Mouse (Mus musculus) limb, embryonic 14.5 days (tissue): ENCODE measurements around the gene Lypd4. TPM values are rescaled to one million over a fixed set of nuclear protein-coding genes. Genes with fewer than 3 reads are reported as not detected.

ENCODE experiments used
- ATAC-seq: fragments of 200-750 bp; cut with Nextera tagmentation; 2 replicates; pipeline ENCODE4 v1.8.0; 2017; ENCODE audit warnings: low read depth, moderate number of reproducible peaks, moderate TSS enrichment; ENCODE audit not compliant: low FRiP score
- DNase-seq: peaks from one replicate; pipeline ENCODE4 v3.0.0-alpha.2; 2015; ENCODE audit warnings: low spot score
- H3K27ac ChIP-seq: fragments of 300-500 bp; sonication (generic); replicated peaks from 2 replicates; pipeline ENCODE4 v1.5.1; 2014; ENCODE audit warnings: low read depth, mild to moderate bottlenecking, low read length, moderate library complexity, mixed read lengths
- H3K27me3 ChIP-seq: fragments of 300-500 bp; sonication (generic); 2 replicates; pipeline ENCODE4 v1.6.1; 2014; ENCODE audit warnings: low read length, mixed read lengths; ENCODE audit not compliant: control insufficient read depth, insufficient read depth
- H3K36me3 ChIP-seq: fragments of 300-500 bp; sonication (generic); 2 replicates; pipeline ENCODE4 v1.6.1; 2014; ENCODE audit warnings: mild to moderate bottlenecking, low read length, moderate library complexity, mixed read lengths; ENCODE audit not compliant: control insufficient read depth, insufficient read depth
- H3K4me1 ChIP-seq: fragments of 300-500 bp; sonication (generic); 2 replicates; pipeline ENCODE4 v1.6.1; 2014; ENCODE audit warnings: antibody characterized with exemption, low read length, mixed read lengths; ENCODE audit not compliant: control insufficient read depth, insufficient read depth
- H3K4me2 ChIP-seq: fragments of 300-500 bp; sonication (generic); replicated peaks from 2 replicates; pipeline ENCODE4 v1.6.1; 2014; ENCODE audit warnings: low read depth, mild to moderate bottlenecking, low read length, moderate library complexity; ENCODE audit not compliant: severe bottlenecking
- H3K4me3 ChIP-seq: fragments of 300-500 bp; sonication (generic); replicated peaks from 2 replicates; pipeline ENCODE4 v1.5.1; 2014; ENCODE audit warnings: low read length
- H3K9ac ChIP-seq: fragments of 300-500 bp; sonication (generic); 2 replicates; pipeline ENCODE4 v1.6.1; 2014; ENCODE audit warnings: mild to moderate bottlenecking, low read depth, low read length, moderate library complexity; ENCODE audit not compliant: severe bottlenecking
- H3K9me3 ChIP-seq: fragments of 300-500 bp; sonication (generic); 2 replicates; pipeline ENCODE4 v1.6.1; 2016; ENCODE audit warnings: low read length; ENCODE audit not compliant: control insufficient read depth
- POLR2A ChIP-seq: fragments of 200-500 bp; IDR thresholded peaks from 2 replicates; pipeline ENCODE4 v1.8.0; 2012; ENCODE audit warnings: inconsistent platforms, mild to moderate bottlenecking, moderate library complexity, borderline replicate concordance; ENCODE audit not compliant: insufficient read depth, insufficient read length; ENCODE audit errors: extremely low read depth
- WGBS: fragments of 180-500 bp; shearing (Covaris S2); extraction: QIAGEN DNeasy Blood & Tissue Kit; methylation state at CpG from one replicate; pipeline ENCODE4 v1.1.7; 2014; 5-methylcytosine and 5-hydroxymethylcytosine counted together
- polyA plus RNA-seq, 2 experiments: library from polyadenylated mRNA; depleted of rRNA in 1 of 2; stranded (reverse) in 1 of 2; unstranded in 1 of 2; fragments of >200 nt; fragmentation: Nextera tagmentation in 1 of 2; extraction: Ambion mirVana in 1 of 2; gene quantifications; 2 replicates each; pipeline versions ENCODE4 v1.2.1 to v1.2.3; 2012 to 2014

The Lypd4 gene
- polyA plus RNA-seq, 2 experiments: not detected

DNA sequence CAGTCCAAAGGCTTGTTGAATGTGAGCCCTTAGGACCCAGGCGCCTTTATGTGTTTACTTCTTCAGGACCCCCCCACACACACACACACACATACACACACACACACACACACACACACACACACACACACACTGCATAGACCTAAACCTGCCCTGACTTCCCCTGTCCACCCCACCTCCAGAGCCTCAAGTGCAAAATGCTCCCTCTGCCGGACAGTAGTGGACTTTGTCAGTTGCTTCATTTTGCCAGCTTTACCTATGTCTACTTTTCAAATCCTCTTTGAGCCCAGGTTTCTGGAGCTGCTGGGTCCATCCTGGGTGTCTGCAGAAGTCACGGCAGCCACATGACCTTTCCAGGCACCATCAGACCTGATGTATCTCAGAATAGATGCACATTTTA, 35.2 kb upstream of the Lypd4 start:
- ATAC-seq (no peak), DNase-seq (peak; percentile 59)
- Histone ChIP-seq H3K9ac (peak overlapping the region; percentile 71), H3K27ac (peak overlapping the region; percentile 67; the same call in 1 of the 2 replicates), H3K4me1 (peaks cover 32% of the 10 kb centered on the region), H3K27me3 (no peaks in the 10 kb centered on the region), H3K36me3 (peaks cover 24% of the 10 kb centered on the region), H3K4me2 (peak overlapping the region; percentile 67), H3K9me3 (no peaks in the 10 kb centered on the region), H3K4me3 (peak overlapping the region; percentile 85)
- TF ChIP-seq POLR2A: no peak
- WGBS: 13% methylated on average over 3 of the region's 3 CpGs

DNA sequence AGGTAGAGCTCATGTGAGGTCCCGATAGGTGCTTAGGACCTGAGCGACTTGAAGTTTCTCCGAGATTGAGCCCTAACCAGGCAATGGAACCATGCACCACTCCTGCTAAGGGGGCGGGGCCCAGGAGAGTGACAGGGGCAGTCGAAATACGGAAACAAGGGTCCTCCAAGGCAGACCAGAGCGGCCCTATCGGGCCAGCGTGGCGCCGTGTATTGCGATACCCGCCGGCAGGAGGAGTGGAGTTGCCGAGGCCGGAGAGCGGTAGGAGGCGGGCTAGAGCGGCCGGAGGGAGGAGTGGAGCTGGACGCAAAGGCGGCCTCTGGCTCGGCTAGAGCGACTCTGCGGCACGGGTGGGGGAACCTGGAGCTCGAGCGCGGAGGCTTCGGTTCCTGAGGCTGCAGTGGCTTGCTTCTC, 34.3 kb upstream of the Lypd4 start:
- Histone ChIP-seq H3K4me2 (peak overlapping the region; percentile 67), H3K36me3 (peaks cover 16% of the 10 kb centered on the region), H3K4me3 (peak overlapping the region; percentile 85), H3K27me3 (no peaks in the 10 kb centered on the region), H3K9me3 (no peaks in the 10 kb centered on the region), H3K4me1 (peaks cover 32% of the 10 kb centered on the region), H3K9ac (peak overlapping the region; percentile 71), H3K27ac (peak overlapping the region; percentile 67; the same call in 1 of the 2 replicates)
- DNase-seq (peak; percentile 97), ATAC-seq (peak; percentile 95)
- TF ChIP-seq POLR2A: 0 out of 2 replicates have a peak, but pooled peaks have one; percentile 10
- WGBS: 0% methylated on average over 27 of the region's 30 CpGs

DNA sequence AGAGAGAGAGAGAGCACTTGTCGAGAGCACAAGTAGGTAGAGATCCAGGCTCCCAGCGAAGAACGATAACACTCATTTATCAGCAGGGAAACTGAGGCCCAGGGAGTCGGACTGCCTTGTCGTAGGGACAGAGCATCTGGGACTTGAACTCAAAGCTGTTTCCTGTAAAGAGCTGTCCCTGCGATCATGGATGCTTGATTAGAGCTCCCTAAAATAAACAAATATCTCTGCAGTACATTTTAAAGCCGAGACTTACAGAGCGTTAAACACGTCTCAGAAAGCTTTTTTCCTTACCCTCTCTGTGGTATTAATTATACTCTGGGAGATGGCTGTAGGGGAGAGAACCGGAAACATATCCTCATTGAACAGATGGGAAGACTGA, 33.7 kb upstream of the Lypd4 start:
- H3K4me3 ChIP-seq: peak overlapping the region; percentile 85
- 33% methylated on average over 10 of the region's 10 CpGs for WGBS
- H3K9me3 ChIP-seq: no peaks in the 10 kb centered on the region

DNA sequence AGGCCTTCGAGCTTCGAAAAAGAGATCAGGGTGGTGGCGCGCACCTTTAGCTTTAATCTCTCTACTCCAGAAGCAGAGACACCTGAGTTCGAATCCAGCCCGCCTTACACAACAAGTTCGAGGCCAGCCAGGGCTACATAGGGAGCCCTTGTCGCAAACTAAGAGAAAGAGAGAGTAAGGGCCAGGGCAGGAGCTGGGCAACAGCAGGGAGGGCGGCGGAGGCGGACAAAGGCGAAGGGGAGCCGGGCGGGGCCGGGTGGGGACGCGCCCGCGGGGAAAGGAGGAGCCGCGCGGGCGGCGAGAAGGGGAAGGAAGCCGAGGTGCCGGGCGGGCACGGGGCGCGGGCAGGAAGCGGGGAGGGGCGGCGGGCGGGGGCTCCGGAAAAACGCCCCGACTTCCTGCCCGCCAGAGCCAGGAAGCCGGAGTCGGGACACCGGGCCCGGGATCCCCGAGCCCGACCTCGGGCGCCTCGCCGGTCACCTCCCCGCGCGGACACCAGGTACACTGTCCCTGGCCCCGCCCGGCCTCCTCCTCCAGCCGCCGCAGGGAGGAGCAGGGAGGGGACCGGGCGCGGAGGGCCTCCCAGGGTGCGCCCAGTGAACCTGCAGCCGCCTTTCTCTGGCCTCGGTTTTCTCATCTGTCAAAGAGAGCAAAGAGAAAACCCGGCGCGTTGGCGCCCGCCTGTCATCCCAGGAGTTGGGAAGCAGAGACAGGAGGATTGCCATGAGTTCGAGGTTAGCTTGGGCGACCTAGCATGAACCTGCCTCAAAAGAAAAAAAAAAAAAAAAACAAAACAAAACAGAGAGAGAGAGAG, 33.1 kb upstream of the Lypd4 start, which contains the start of gene Arhgef1:
Gene Arhgef1, plus strand, starts transcription at position 283 of the 814 bp plus-strand sequence.
- Histone ChIP-seq H3K27ac (peak within 1 kb of the TSS; percentile 53), H3K4me3 (peak within 1 kb of the TSS; percentile 85), H3K27me3 (no peaks in the 10 kb centered on the region), H3K4me1 (peaks cover 32% of the 10 kb centered on the region), H3K4me2 (peak within 1 kb of the TSS; percentile 67), H3K36me3 (peaks cover 4% of the 10 kb centered on the region; the same call in 1 of the 2 replicates), H3K9ac (peak within 1 kb of the TSS; percentile 83), H3K9me3 (no peaks in the 10 kb centered on the region)
- ATAC-seq (0 out of 2 replicates have a peak, but pooled peaks have one; percentile 14), DNase-seq (peak; percentile 52)
- 7% methylated on average over 41 of the region's 68 CpGs for WGBS
- 0 out of 2 replicates have a peak, but pooled peaks have one; percentile 12 for TF ChIP-seq POLR2A

More for the DNA sequence above, 33.7 kb upstream of the Lypd4 start:
- peaks cover 9% of the 10 kb centered on the region; the same call in 1 of the 2 replicates for H3K36me3 ChIP-seq
- H3K27ac ChIP-seq: peak overlapping the region; percentile 53; the same call in 1 of the 2 replicates
- DNase-seq: no peak
- peak overlapping the region; percentile 83 for H3K9ac ChIP-seq
- H3K4me1 ChIP-seq: peaks cover 32% of the 10 kb centered on the region
- peak overlapping the region; percentile 67 for H3K4me2 ChIP-seq
- no peaks in the 10 kb centered on the region for H3K27me3 ChIP-seq
- ATAC-seq: no peak
- TF ChIP-seq POLR2A: no peak

DNA sequence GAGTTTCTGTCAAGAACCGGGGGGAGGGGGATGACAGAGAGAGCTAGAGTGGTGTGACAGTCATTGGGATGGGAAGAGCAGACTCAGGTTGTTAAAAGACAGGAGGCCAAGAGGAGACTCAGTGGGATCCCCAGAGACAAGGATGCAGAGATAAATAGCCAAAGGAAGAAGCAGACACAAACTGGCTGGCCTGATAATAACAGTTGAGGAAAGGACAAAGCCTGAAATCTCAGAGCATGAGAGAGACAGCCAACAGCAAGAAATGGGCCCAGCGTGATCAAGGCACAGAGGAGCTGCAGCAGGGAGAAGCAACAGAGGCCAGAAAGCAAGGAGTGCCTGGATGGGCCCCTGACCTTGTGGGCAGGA, 32.5 kb upstream of the Lypd4 start:
- Histone ChIP-seq H3K27ac (peak overlapping the region; percentile 53), H3K36me3 (no peaks in the 10 kb centered on the region; the same call in 1 of the 2 replicates), H3K9me3 (no peaks in the 10 kb centered on the region), H3K9ac (peak overlapping the region; percentile 83), H3K4me1 (peaks cover 27% of the 10 kb centered on the region), H3K4me3 (peak overlapping the region; percentile 85), H3K4me2 (peak overlapping the region; percentile 67), H3K27me3 (no peaks in the 10 kb centered on the region)
- no peak for ATAC-seq
- no peak for TF ChIP-seq POLR2A
- WGBS: 62% methylated on average over 2 of the region's 2 CpGs
- DNase-seq: no peak
